Mouse (Mus musculus) granulocyte monocyte progenitor cell, adult 5-6 weeks (primary cell): Measurements from ENCODE around the gene Csrnp3. TPM values are rescaled to one million over a fixed set of nuclear protein-coding genes. Genes with fewer than 3 reads are reported as not detected.

Source experiments
- ATAC-seq: replicated peaks from 2 replicates; pipeline ENCODE4 v1.8.0; 2016; ENCODE audit warnings: mild to moderate bottlenecking, moderate TSS enrichment, inconsistent platforms; ENCODE audit not compliant: poor library complexity, severe bottlenecking
- total RNA-seq, 2 experiments: library from RNA; stranded (forward) in 1 of 2; stranded (reverse) in 1 of 2; fragments of 200-712, 200-1000 nt in 1 of 2; fragments of >200 nt in 1 of 2; fragmentation: Nextera tagmentation in 1 of 2; gene quantifications; 2 replicates each; pipeline ENCODE4 v1.2.3; 2014 to 2017

Csrnp3 gene
- total RNA-seq, 2 experiments from 2014 or later, result not detected

DNA sequence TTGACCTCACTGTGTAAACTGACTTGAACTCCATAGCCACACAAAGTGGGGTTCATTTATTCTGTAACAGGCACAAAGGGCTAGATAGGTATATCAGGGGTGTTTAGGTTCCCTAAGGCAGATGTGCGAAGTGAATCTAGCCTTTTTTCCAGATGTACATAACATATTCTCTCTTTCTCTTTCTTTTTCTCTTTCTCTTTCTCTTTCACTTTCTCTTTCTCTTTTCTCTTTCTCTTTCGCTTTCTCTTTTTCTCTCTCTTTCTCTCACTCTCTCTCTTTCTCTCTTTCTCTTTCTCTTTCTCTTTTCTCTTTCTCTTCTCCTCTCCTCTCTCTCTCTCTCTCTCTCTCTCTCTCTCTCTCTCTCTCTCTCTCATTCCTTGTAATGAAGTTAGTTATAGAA lies 153.2 kb downstream of the Csrnp3 start:
- ATAC-seq, result no peak

GRCm38 (mm10) chr2:66008995-66009654 lies 163.6 kb downstream of the Csrnp3 start:
- no peak for ATAC-seq

- ATAC-seq, result no peak
Observed at GRCm38 (mm10) chr2:66009677-66010076, 164.1 kb downstream of the Csrnp3 start.

- ATAC-seq, result no peak
Observed at GRCm38 (mm10) chr2:66018711-66019110, 173.1 kb downstream of the Csrnp3 start.

DNA sequence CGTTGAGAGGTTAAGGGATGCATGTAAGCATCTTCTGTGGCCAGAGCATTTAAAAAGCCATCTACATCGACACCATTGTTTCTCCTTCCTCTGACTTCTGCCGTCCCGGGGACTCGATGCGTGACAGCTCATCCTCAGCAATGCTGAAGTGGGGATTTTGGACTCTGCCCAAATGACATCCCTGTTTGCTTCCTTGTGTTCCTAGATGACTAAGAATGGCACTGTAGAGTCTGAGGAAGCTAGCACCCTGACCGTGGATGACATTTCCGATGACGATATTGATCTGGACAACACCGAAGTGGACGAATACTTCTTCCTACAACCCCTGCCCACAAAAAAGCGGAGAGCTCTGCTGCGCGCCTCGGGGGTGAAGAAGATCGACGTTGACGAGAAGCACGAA lies 173.7 kb downstream of the Csrnp3 start:
- ATAC-seq, result no peak

GRCm38 (mm10) chr2:66023419-66023818 lies 177.9 kb downstream of the Csrnp3 start:
- ATAC-seq, result no peak

GRCm38 (mm10) chr2:66024837-66025236 lies 179.3 kb downstream of the Csrnp3 start:
- no peak for ATAC-seq

- ATAC-seq, result no peak
Observed at GRCm38 (mm10) chr2:66028812-66029211, 183.2 kb downstream of the Csrnp3 start.

DNA sequence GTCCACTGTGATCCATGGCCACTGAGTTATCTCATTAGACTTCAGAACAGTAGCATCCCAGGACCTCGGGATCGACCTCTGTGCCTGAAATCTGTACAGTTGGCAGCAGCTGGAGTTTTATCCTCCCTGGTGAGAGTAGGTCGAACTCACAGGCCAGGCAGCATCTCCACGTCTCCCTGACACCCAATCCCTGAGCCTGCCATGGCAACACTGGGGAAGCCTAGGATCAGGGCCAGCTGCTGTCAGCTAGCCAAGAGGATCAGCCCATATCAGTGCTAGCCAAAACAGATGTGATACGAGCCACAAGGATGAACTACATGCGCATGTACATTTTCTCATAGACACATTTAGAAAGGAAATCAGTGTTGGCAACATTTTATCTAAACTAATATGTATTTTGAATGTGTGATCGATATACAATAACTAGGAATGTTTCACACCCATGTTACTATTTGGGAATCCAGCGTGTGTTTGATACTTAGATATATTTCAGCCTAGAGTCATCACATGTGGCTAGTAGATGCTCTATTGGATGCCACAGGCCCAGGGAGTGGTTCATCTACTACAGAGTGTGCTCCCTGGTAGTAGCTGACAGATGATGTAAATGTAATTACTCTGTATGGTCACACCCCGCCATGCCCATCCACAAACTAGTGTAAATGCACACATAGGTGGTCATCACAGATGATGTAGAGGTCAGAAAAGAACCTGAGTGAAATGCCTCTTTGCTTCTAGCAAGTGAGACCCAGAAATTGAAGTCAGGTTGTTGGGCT lies 189.5 kb downstream of the Csrnp3 start:
- no peak for ATAC-seq

GRCm38 (mm10) chr2:66040611-66041010 lies 195.0 kb downstream of the Csrnp3 start:
- ATAC-seq, result no peak

DNA sequence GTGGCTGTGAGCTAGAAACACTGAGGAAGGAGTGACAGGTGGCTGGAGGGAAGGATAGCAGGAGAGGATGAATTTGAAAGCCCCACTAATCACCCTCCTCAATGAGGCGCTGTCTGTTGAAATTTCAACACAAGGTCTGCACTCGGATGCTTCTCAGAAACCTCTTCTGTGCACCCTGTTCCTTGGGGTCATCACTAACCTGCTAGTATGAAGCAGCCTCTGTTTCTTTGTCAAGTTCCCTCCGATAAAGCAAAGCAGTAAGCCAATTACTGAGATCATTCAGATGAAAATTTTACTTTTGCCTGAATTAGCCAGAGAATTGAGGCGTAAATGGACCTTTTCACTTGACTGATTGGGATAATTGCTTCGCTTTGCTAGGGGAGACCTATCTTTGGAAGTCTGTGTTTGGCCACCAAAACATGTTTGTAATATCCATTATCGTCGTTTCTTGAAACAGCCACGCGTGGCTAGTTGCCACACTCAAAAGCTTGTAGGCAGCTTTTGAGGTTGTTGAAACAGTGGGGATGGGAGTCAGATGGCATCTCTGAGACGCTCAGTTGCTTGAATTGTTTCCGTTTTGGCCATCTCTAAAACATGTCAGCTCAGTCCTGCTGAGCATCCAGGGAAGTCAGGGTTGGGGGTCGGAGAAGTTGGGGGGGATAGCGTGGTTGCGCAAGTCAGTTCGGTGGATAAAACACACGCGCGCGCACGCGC lies 195.8 kb downstream of the Csrnp3 start:
- ATAC-seq, result no peak

GRCm38 (mm10) chr2:66041917-66042419 lies 196.4 kb downstream of the Csrnp3 start:
- peak; percentile 37; the same call in 1 of the 2 replicates for ATAC-seq

GRCm38 (mm10) chr2:66043441-66044404 lies 198.2 kb downstream of the Csrnp3 start:
- no peak for ATAC-seq

DNA sequence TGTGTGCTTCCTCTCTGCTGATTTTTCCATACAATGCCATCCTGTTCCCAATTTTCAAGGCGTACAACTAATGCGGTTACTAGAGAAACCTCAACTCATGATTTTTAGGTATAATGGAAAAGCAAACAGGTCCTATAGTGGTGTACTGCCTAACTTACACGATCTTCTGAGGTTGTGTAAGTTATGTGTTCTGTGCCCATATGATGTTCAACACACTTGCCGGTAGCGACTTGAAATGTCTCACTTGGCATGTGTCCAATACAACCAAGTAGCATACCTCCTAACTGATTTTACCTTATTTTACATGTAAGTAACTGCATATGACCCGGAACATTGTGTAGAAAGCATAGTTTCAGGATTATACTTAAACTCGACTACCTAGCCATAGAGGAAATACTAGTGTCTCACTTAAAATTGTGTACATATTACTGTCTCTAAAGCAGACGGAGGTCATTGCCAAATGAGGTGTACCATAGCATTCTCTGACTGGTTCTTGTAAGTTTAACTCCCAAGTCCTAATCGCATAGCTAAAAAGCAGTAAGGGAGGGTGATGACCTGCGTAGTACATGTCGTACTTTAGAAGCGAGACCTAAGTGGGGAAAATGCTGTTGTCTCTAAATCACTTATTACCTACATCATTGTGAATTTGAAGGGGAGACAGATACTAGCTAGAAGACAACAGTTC lies 199.0 kb downstream of the Csrnp3 start:
- ATAC-seq, result no peak

DNA sequence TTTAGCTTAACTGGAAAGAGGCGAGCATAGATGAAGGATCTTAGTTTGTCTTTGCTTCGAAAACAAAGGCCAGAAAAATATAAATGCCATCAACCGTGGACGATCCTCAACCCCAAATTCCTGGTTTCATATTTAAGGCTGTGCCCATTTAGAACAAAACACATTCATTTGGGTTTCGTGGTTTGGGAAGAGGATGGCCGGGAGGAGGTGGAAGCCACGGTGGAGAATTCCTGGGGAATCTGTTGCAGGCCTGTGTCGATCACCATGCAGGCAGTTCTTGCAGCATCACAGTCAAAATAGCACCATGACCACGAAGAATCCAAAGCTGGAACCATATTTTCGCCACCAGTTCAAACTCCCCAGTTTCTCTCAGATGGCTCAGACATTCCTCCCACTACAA lies 217.7 kb downstream of the Csrnp3 start:
- ATAC-seq, result no peak

DNA sequence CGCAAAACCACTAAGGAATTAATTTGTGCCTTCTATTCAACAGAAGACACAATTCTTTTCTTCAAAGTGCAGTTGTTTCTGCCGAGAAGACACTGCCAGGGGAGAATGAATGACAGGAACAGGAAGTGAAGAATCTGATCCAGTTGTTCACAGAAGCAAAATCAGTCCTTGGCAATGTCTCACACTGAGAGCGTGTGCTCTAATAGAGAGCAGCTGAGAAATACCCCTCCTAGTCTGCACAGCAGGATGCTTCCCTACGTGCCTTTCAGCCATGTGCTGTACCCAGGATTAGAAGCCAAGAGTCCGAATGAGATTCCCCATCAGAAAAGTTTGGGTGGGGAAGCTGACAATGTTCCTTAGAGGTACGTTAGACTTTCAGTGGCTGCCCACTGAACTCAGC lies 223.9 kb downstream of the Csrnp3 start:
- ATAC-seq, result no peak

DNA sequence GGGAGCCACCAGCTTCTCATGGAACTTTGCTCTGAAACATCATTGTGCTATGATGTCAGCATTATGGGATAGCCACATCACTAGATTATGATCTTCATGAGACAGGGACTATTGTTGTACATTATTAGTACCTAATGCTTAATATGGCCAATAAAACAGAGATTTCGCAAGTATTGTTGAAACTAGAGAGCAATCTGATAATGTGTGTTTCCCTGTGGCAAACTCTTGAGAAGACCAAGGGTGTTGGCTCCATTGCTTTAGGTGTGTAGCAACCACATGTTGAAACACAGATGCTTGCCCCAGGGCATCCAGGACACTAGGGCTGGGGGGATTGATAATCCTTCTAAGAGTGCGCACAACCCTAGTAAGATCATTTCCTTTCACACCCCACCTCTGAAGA lies 235.2 kb downstream of the Csrnp3 start:
- no peak for ATAC-seq
